Mouse (Mus musculus) frontal cortex, adult (tissue): ENCODE results near the gene Gcn1l1.
"Not testable (repeated sequence)": the region's sequence is repeated elsewhere in the genome, so short reads cannot be mapped to it uniquely, and the experiment has no call there.

Source experiments
- ATAC-seq: cut with Nextera tagmentation; 2 replicates; pipeline ENCODE4 v1.9.2; 2017; ENCODE audit warnings: mild to moderate bottlenecking, moderate library complexity, mixed read lengths; ENCODE audit not compliant: low TSS enrichment

Gcn1l1 gene

GRCm38 (mm10) chr5:115564737-115565393 lies at the start of gene Gcn1l1:
TSS of gene Gcn1l1 (plus strand) at chr5:115565254.
- peak; percentile 84; the same call in 1 of the 2 replicates for ATAC-seq

- ATAC-seq, result no peak
Measured at GRCm38 (mm10) chr5:115516081-115516907, 48.8 kb upstream of the Gcn1l1 start.

- ATAC-seq, result no peak
Measured at GRCm38 (mm10) chr5:115516908-115517307, 48.1 kb upstream of the Gcn1l1 start.

- no peak for ATAC-seq
Measured at GRCm38 (mm10) chr5:115517501-115517900, 47.6 kb upstream of the Gcn1l1 start.

- not testable (repeated sequence) for ATAC-seq
Measured at GRCm38 (mm10) chr5:115518214-115518613, 46.8 kb upstream of the Gcn1l1 start.

- ATAC-seq, result no peak
Measured at GRCm38 (mm10) chr5:115520325-115520869, 44.7 kb upstream of the Gcn1l1 start.

GRCm38 (mm10) chr5:115521553-115522461 lies 43.2 kb upstream of the Gcn1l1 start:
- ATAC-seq, result no peak

- no peak for ATAC-seq
Measured at GRCm38 (mm10) chr5:115522531-115522930, 42.5 kb upstream of the Gcn1l1 start.

GRCm38 (mm10) chr5:115522981-115523499 lies 42.0 kb upstream of the Gcn1l1 start:
- no peak for ATAC-seq

GRCm38 (mm10) chr5:115523971-115524370 lies 41.1 kb upstream of the Gcn1l1 start:
- no peak for ATAC-seq

- ATAC-seq, result no peak
Measured at GRCm38 (mm10) chr5:115524471-115524870, 40.6 kb upstream of the Gcn1l1 start.

- ATAC-seq, result no peak
Measured at GRCm38 (mm10) chr5:115525416-115525815, 39.6 kb upstream of the Gcn1l1 start.

GRCm38 (mm10) chr5:115525943-115526342 lies 39.1 kb upstream of the Gcn1l1 start:
- ATAC-seq, result no peak

GRCm38 (mm10) chr5:115526456-115527202 lies 38.4 kb upstream of the Gcn1l1 start:
- no peak for ATAC-seq

GRCm38 (mm10) chr5:115528128-115528527 lies 36.9 kb upstream of the Gcn1l1 start:
- no peak for ATAC-seq

GRCm38 (mm10) chr5:115529364-115529741 lies 35.7 kb upstream of the Gcn1l1 start:
- no peak for ATAC-seq

- no peak for ATAC-seq
Measured at GRCm38 (mm10) chr5:115529742-115530446, 35.2 kb upstream of the Gcn1l1 start.

- no peak for ATAC-seq
Measured at GRCm38 (mm10) chr5:115530447-115530809, 34.6 kb upstream of the Gcn1l1 start.

GRCm38 (mm10) chr5:115531671-115532270 lies 33.3 kb upstream of the Gcn1l1 start:
- ATAC-seq, result peak; percentile 87

- ATAC-seq, result no peak
Measured at GRCm38 (mm10) chr5:115534290-115534731, 30.7 kb upstream of the Gcn1l1 start.
